33 mouse cellular contexts compared by ENCODE assay signal in the genomic region with DNA sequence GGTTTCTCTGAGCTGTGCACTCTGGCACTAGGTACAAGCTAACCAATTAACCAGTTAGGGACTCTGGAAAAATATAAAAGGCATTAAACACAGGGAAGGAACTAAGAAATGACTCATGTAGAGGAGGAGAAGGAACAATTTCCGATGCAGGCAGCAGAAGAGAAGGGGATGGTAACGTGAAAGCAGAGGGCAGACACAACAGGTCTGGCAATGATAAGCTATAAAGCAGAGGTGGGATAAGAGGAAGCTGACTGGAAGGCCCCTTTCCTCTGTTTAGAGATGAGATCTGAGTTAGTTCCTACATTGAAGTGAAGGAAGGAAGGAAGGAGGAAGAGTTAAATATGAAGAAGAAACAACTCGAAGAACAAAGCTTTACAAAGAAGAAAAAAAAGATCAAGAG. TPM values are rescaled to one million over a fixed set of nuclear protein-coding genes. Genes with fewer than 3 reads are reported as not detected.
DNase-seq lines count a peak whose midpoint lies in the region; ATAC-seq lines count a peak whose summit lies in the region.
"Had no signal": no experiment of that assay in that cellular context is flagged by ENCODE, and none has a peak within 500 bp of the region (broad histone marks: within the 10 kb centered on the region; RNA-seq: fewer than 3 reads in every experiment).

No protein-coding gene starts in this region.

- peaks cover 47% of the 10 kb centered on the region for H3K36me3 ChIP-seq in liver, embryonic 15.5 days (replicated peaks)
- peaks cover 86% of the 10 kb centered on the region for H3K36me3 ChIP-seq in hindbrain, embryonic 10.5 days
- H3K36me3 ChIP-seq in midbrain, embryonic 13.5 days = peaks cover 61% of the 10 kb centered on the region

- DNase-seq in 416B (ENCODE audit: low read depth) (peak; percentile 67), MEL-GATA-1-ER (ENCODE audit: extremely low read depth, low read depth) (peak; percentile 71), liver (peak; percentile 38)
- DNase-seq in hindbrain, embryonic 10.5 days (ENCODE audit: low spot score) = no peak
- DNase-seq in Muller cell, postnatal 12 days (ENCODE audit: inconsistent ontology term) = no peak
- DNase-seq in heart, adult 18-20 months = no peak
- DNase-seq: adrenal gland, postnatal 10 days; cerebellum, adult 18-20 months; cerebellum, postnatal 14 days; forebrain, postnatal 0 days; heart, adult 2 months; heart, postnatal 10 days; kidney, adult 11 months; layer of hippocampus, postnatal 36 days; left cerebral cortex, postnatal 4 days; right cerebral cortex, adult 18-20 months; spleen, adult 18-20 months; thymus, postnatal 14 days had no signal

- H3K4me3 ChIP-seq in liver, embryonic 15.5 days (replicated peaks) = no peak overlapping the region
- H3K4me3 ChIP-seq in hindbrain, embryonic 10.5 days = no peak overlapping the region
- H3K4me3 ChIP-seq in midbrain, embryonic 13.5 days (replicated peaks) = no peak overlapping the region
- H3K4me3 ChIP-seq: forebrain, embryonic 12.5 days; heart, adult 2 months; heart, embryonic 13.5 days; hindbrain, embryonic 15.5 days; limb, embryonic 15.5 days; lung, embryonic 15.5 days; myocyte; neural tube, embryonic 12.5 days had no signal

- H3K27me3 ChIP-seq in liver, embryonic 15.5 days = no peaks in the 10 kb centered on the region
- H3K27me3 ChIP-seq in hindbrain, embryonic 10.5 days (ENCODE audit: insufficient read depth, poor library complexity, severe bottlenecking) = no peaks in the 10 kb centered on the region
- no peaks in the 10 kb centered on the region for H3K27me3 ChIP-seq in midbrain, embryonic 13.5 days
- H3K27me3 ChIP-seq: forebrain, embryonic 12.5 days; heart, embryonic 13.5 days; hindbrain, embryonic 15.5 days; limb, embryonic 15.5 days; lung, embryonic 15.5 days; neural tube, embryonic 12.5 days; Patski had no signal

- H3K9ac ChIP-seq in liver, embryonic 15.5 days = no peak overlapping the region
- H3K9ac ChIP-seq in midbrain, embryonic 13.5 days (replicated peaks) = no peak overlapping the region
- H3K9ac ChIP-seq: forebrain, embryonic 12.5 days; forebrain, postnatal 0 days; heart, embryonic 13.5 days; hindbrain, embryonic 15.5 days; limb, embryonic 15.5 days; lung, embryonic 15.5 days; neural tube, embryonic 12.5 days had no signal

- peak; percentile 55 for ATAC-seq in liver, embryonic 15.5 days (ENCODE audit: insufficient read depth)
- no peak for ATAC-seq in midbrain, embryonic 13.5 days
- ATAC-seq: CD4-positive, CD25-positive, alpha-beta regulatory T cell, adult 4 months; forebrain, postnatal 0 days; inflammation-experienced regulatory T-cells, adult 6 months; Patski had no signal

- H3K9me3 ChIP-seq in liver, embryonic 15.5 days (replicated peaks) = no peaks in the 10 kb centered on the region
- H3K9me3 ChIP-seq in hindbrain, embryonic 10.5 days = no peaks in the 10 kb centered on the region
- no peaks in the 10 kb centered on the region for H3K9me3 ChIP-seq in midbrain, embryonic 13.5 days
- H3K9me3 ChIP-seq: forebrain, embryonic 12.5 days; heart, embryonic 13.5 days; hindbrain, embryonic 15.5 days; limb, embryonic 15.5 days; lung, embryonic 15.5 days; neural tube, embryonic 12.5 days had no signal

- H3K4me1 ChIP-seq in liver, embryonic 15.5 days (replicated peaks) = peaks cover 52% of the 10 kb centered on the region
- H3K4me1 ChIP-seq in hindbrain, embryonic 10.5 days (replicated peaks) = no peaks in the 10 kb centered on the region
- peaks cover 9% of the 10 kb centered on the region for H3K4me1 ChIP-seq in midbrain, embryonic 13.5 days (replicated peaks)
- H3K4me1 ChIP-seq: limb, embryonic 15.5 days; lung, embryonic 15.5 days; neural tube, embryonic 12.5 days had no signal

- peak overlapping the region; percentile 55 for H3K4me2 ChIP-seq in liver, embryonic 15.5 days
- H3K4me2 ChIP-seq in midbrain, embryonic 13.5 days (replicated peaks) = no peak overlapping the region
- H3K4me2 ChIP-seq: forebrain, embryonic 12.5 days; heart, embryonic 13.5 days; hindbrain, embryonic 15.5 days; limb, embryonic 15.5 days; lung, embryonic 15.5 days; midbrain, embryonic 11.5 days; neural tube, embryonic 12.5 days had no signal

- WGBS in liver, embryonic 15.5 days (ENCODE audit: insufficient replicate concordance) = 10% methylated on average over 3 of the region's 3 CpGs
- WGBS in hindbrain, embryonic 10.5 days = 85% methylated on average over 3 of the region's 3 CpGs
- 89% methylated on average over 3 of the region's 3 CpGs for WGBS in midbrain, embryonic 13.5 days

- peak overlapping the region; percentile 93 for H3K27ac ChIP-seq in liver, embryonic 15.5 days (replicated peaks)
- no peak overlapping the region for H3K27ac ChIP-seq in hindbrain, embryonic 10.5 days
- no peak overlapping the region for H3K27ac ChIP-seq in midbrain, embryonic 13.5 days
- H3K27ac ChIP-seq: forebrain, embryonic 12.5 days; heart, adult 2 months; heart, embryonic 13.5 days; hindbrain, embryonic 15.5 days; limb, embryonic 15.5 days; lung, embryonic 15.5 days; neural tube, embryonic 12.5 days had no signal

RNA-seq across cellular contexts. Expression of a gene that starts 7.4 kb away (rescaled TPM):
- polyA plus RNA-seq in liver, embryonic 15.5 days (2015; fragmentation: Nextera tagmentation; extraction: Ambion mirVana) = 58.9 and 62.8 TPM in 2 replicates
- polyA plus RNA-seq in hindbrain, embryonic 10.5 days (2016; fragmentation: Nextera tagmentation; extraction: Ambion mirVana) = 143 and 164 TPM in 2 replicates
- 10 to 100 TPM; 59.7 to 66.6 TPM for total RNA-seq in heart, adult 18-20 months (2021)
- polyA plus RNA-seq in midbrain, embryonic 13.5 days (2015; fragmentation: Nextera tagmentation; extraction: Ambion mirVana) = 198 and 214 TPM in 2 replicates

RNA-seq across cellular contexts. Expression of a gene that starts 18.7 kb away (rescaled TPM):
- 0.68 and 0.93 TPM in 2 replicates for polyA plus RNA-seq in liver, embryonic 15.5 days (2015; fragmentation: Nextera tagmentation; extraction: Ambion mirVana)
- 0.04 and 0.06 TPM in 2 replicates for polyA plus RNA-seq in hindbrain, embryonic 10.5 days (2016; fragmentation: Nextera tagmentation; extraction: Ambion mirVana)
- 10 to 100 TPM; 25.1 to 28.1 TPM for total RNA-seq in heart, adult 18-20 months (2021)
- 0.39 and 0.53 TPM in 2 replicates for polyA plus RNA-seq in midbrain, embryonic 13.5 days (2015; fragmentation: Nextera tagmentation; extraction: Ambion mirVana)
- total RNA-seq: hematopoietic stem cell, adult 5-6 weeks; megakaryocyte, adult 5-6 weeks had no signal
- polyA plus RNA-seq: CD4-positive, CD25-positive, alpha-beta regulatory T cell, adult 4 months had no signal

RNA-seq across cellular contexts. Expression of a gene that starts 51.5 kb away (rescaled TPM):
- 2.2 and 2.3 TPM in 2 replicates for polyA plus RNA-seq in liver, embryonic 15.5 days (2015; fragmentation: Nextera tagmentation; extraction: Ambion mirVana)
- 8.3 and 9.9 TPM in 2 replicates for polyA plus RNA-seq in hindbrain, embryonic 10.5 days (2016; fragmentation: Nextera tagmentation; extraction: Ambion mirVana)
- 10 to 100 TPM; 14.8 to 17.6 TPM for total RNA-seq in heart, adult 18-20 months (2021)
- 6.9 and 7.1 TPM in 2 replicates for polyA plus RNA-seq in midbrain, embryonic 13.5 days (2015; fragmentation: Nextera tagmentation; extraction: Ambion mirVana)

Comparison
In these comparisons a context has a peak if more than half of its experiments do, and no peak if none do; other contexts are left out.
1. DNase-seq: peak in 416B (single experiment), MEL-GATA-1-ER (single experiment) and liver (single experiment); none in hindbrain, embryonic 10.5 days (single experiment), Muller cell, postnatal 12 days (single experiment) and heart, adult 18-20 months (0 of 2).